Mouse (Mus musculus) ovary, postnatal 36 days (tissue): ENCODE data around the gene C87977.
"Not testable (repeated sequence)": the region's sequence is repeated elsewhere in the genome, so short reads cannot be mapped to it uniquely, and the experiment has no call there.

ENCODE experiments used
- DNase-seq: peaks from one replicate; pipeline ENCODE4 v3.0.0; 2022; ENCODE audit warnings: low spot score, mixed read lengths

C87977 gene

GRCm38 (mm10) chr4:144213218-144213617, at the start of gene C87977:
C87977 (minus strand) TSS chr4:144213318.
- not testable (repeated sequence) for DNase-seq

- not testable (repeated sequence) for DNase-seq
Observed at GRCm38 (mm10) chr4:144254768-144255167, 41.6 kb upstream of the C87977 start.

- no peak for DNase-seq
Observed at GRCm38 (mm10) chr4:144190419-144190818, 22.7 kb downstream of the C87977 start, which contains the start of gene Oog2. Oog2 (plus strand) TSS chr4:144190719.

- DNase-seq = no peak
Observed at GRCm38 (mm10) chr4:144162563-144162962, 50.6 kb downstream of the C87977 start, which contains the start of gene Oog3. Oog3 (minus strand) TSS chr4:144162663.
